Mouse (Mus musculus) limb, embryonic 13.5 days (tissue): ENCODE data around the gene Rab19. TPM values are rescaled to one million over a fixed set of nuclear protein-coding genes. Genes with fewer than 3 reads are reported as not detected.
A peak's percentile ranks its signal among the peaks of the same experiment; 100 is the strongest.
"Not testable (repeated sequence)": the region's sequence is repeated elsewhere in the genome, so short reads cannot be mapped to it uniquely, and the experiment has no call there.

Source experiments
- ATAC-seq: fragments of 200-750 bp; cut with Nextera tagmentation; 2 replicates; pipeline ENCODE4 v1.8.0; 2017; ENCODE audit warnings: low read depth, moderate number of reproducible peaks, moderate TSS enrichment; ENCODE audit not compliant: low FRiP score
- H3K27ac ChIP-seq: fragments of 300-500 bp; sonication (generic); 2 replicates; pipeline ENCODE4 v1.5.1; 2015; ENCODE audit warnings: inconsistent platforms, mild to moderate bottlenecking, moderate library complexity
- H3K27me3 ChIP-seq: fragments of 300-500 bp; sonication (generic); 2 replicates; pipeline ENCODE4 v1.6.1; 2015; ENCODE audit warnings: mild to moderate bottlenecking, inconsistent platforms
- H3K36me3 ChIP-seq: fragments of 300-500 bp; sonication (generic); 2 replicates; pipeline ENCODE4 v1.6.1; 2015; ENCODE audit warnings: inconsistent platforms, mild to moderate bottlenecking, moderate library complexity
- H3K4me1 ChIP-seq: fragments of 300-500 bp; sonication (generic); 2 replicates; pipeline ENCODE4 v1.6.1; 2015; ENCODE audit warnings: inconsistent platforms
- H3K4me2 ChIP-seq: fragments of 300-500 bp; sonication (generic); replicated peaks from 2 replicates; pipeline ENCODE4 v1.6.1; 2015; ENCODE audit warnings: inconsistent platforms, mild to moderate bottlenecking, moderate library complexity
- H3K4me3 ChIP-seq: fragments of 300-500 bp; sonication (generic); 2 replicates; pipeline ENCODE4 v1.5.1; 2015; ENCODE audit warnings: moderate library complexity, mild to moderate bottlenecking, inconsistent platforms
- H3K9ac ChIP-seq: fragments of 300-500 bp; sonication (generic); 2 replicates; pipeline ENCODE4 v1.6.1; 2015; ENCODE audit warnings: mild to moderate bottlenecking, inconsistent platforms
- H3K9me3 ChIP-seq: fragments of 300-500 bp; sonication (generic); 2 replicates; pipeline ENCODE4 v1.6.1; 2016; ENCODE audit warnings: inconsistent platforms
- WGBS: fragments of 180-500 bp; shearing (Covaris S2); methylation state at CpG from one replicate; pipeline ENCODE4 v1.1.7; 2015; 5-methylcytosine and 5-hydroxymethylcytosine counted together
- polyA plus RNA-seq: library from polyadenylated mRNA; unstranded; fragments of >200 nt; fragmentation: Nextera tagmentation; extraction: Ambion mirVana; gene quantifications from 2 replicates; pipeline ENCODE4 v1.2.1, GENCODE M21; 2015

The Rab19 gene
- polyA plus RNA-seq, 1 experiment from 2014 or later: 0.47 TPM

DNA sequence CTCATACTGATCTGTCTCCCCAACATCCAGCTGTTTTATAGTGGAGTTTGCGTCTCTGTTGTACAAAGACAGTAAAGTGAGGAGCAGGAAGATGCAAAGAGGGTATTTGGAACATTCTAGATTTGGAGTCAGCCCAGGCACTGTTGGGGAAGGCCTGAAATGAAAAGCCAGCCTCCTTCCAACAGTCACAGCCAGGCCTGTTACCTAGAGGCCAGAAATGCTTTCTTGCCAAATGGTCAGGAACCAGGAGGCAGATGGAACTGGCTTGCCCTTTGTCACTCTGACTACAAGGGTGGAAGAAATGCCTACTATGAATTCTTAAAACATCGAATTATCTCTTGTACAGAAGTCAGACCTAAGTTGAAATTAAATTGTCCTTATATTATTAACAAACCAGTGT, 9.0 kb downstream of the Rab19 start:
- ATAC-seq: no peak
- Histone ChIP-seq H3K4me1 (no peaks in the 10 kb centered on the region), H3K9me3 (no peaks in the 10 kb centered on the region), H3K4me2 (no peak overlapping the region), H3K4me3 (no peak overlapping the region), H3K27ac (no peak overlapping the region), H3K9ac (no peak overlapping the region), H3K36me3 (no peaks in the 10 kb centered on the region), H3K27me3 (no peaks in the 10 kb centered on the region)
- WGBS: 87% methylated on average over 2 of the region's 2 CpGs

GRCm38 (mm10) chr6:39395471-39395870, 14.5 kb downstream of the Rab19 start:
- ATAC-seq: no peak
- Histone ChIP-seq H3K4me1 (no peaks in the 10 kb centered on the region), H3K9me3 (no peaks in the 10 kb centered on the region), H3K9ac (no peak overlapping the region), H3K27ac (no peak overlapping the region), H3K27me3 (no peaks in the 10 kb centered on the region), H3K36me3 (peaks cover 24% of the 10 kb centered on the region), H3K4me3 (no peak overlapping the region), H3K4me2 (no peak overlapping the region)
- WGBS: 70% methylated on average over 4 of the region's 4 CpGs

DNA sequence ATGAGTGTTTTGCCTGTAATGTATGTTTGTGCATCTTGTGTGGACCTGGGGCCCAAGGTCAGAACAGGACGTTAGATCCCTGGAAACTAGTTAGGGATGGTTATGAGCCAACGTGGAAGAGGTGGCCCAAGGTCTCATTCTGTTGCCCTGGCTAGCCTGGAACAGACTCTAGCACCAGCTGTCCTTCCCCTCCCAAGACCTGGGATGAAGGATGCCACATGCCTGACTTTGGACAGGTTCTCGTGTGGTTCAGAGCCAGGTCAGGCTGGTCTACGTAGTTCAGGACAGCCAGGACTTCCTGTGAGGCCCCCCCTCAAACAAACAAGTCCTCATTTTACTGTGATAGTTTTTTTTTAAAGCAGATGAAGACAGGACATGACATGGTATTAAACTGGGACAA, 14.9 kb downstream of the Rab19 start:
- no peak for ATAC-seq
- WGBS: 83% methylated on average over 4 of the region's 4 CpGs
- H3K27ac ChIP-seq: no peak overlapping the region

DNA sequence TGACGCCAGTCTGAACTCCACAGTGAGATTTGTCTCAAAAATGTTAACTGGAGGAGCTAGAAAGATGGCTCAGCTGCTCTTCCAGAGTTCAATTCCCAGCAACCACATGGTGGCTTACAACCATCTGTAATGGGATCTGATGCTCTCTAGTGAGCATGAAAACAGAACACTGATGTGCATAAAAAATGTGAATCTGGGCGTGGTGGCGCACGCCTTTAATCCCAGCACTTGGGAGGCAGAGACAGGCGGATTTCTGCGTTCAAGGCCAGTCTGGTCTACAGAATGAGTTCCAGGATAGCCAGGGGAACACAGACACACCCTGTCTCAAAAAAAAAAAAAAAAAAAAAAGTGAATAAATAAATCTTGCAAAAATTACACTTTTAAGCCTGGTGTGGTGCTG, 16.1 kb downstream of the Rab19 start:
- WGBS: 93% methylated on average over 6 of the region's 6 CpGs
- H3K27me3 ChIP-seq: no peaks in the 10 kb centered on the region
- H3K27ac ChIP-seq: no peak overlapping the region
- no peak for ATAC-seq
- no peak overlapping the region for H3K4me2 ChIP-seq
- H3K4me3 ChIP-seq: no peak overlapping the region
- H3K9ac ChIP-seq: no peak overlapping the region
- peaks cover 32% of the 10 kb centered on the region for H3K36me3 ChIP-seq
- no peaks in the 10 kb centered on the region for H3K4me1 ChIP-seq
- H3K9me3 ChIP-seq: no peaks in the 10 kb centered on the region

More for the DNA sequence above, 14.9 kb downstream of the Rab19 start:
- Histone ChIP-seq H3K9ac (no peak overlapping the region), H3K4me2 (no peak overlapping the region), H3K4me3 (no peak overlapping the region), H3K9me3 (no peaks in the 10 kb centered on the region), H3K36me3 (peaks cover 25% of the 10 kb centered on the region), H3K27me3 (no peaks in the 10 kb centered on the region), H3K4me1 (no peaks in the 10 kb centered on the region)

GRCm38 (mm10) chr6:39398342-39398741, 17.4 kb downstream of the Rab19 start:
- WGBS: 81% methylated on average over 9 of the region's 9 CpGs

DNA sequence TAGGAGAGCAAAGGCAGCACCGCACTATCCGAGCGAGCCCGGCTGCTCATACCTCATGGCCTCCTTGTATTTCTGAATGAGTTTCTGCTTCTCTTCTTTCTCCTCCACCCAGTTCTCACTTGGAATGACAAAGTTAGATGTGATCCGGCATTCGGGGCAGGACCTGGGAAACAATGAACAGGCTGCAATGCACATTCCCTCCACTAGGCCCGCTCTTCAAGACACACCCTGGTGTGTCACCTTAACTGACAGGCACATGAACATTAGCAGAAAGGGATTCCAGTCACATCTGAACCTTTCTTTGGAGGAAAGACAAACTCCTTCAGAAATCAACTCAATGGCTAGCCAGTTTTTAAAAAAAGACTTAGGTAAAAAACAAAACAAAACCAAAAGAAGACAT, 19.4 kb downstream of the Rab19 start:
- no peaks in the 10 kb centered on the region for H3K27me3 ChIP-seq
- H3K27ac ChIP-seq: no peak overlapping the region
- no peak overlapping the region for H3K4me3 ChIP-seq
- no peak overlapping the region for H3K9ac ChIP-seq
- peaks cover 48% of the 10 kb centered on the region for H3K36me3 ChIP-seq
- no peaks in the 10 kb centered on the region for H3K4me1 ChIP-seq
- ATAC-seq: no peak
- no peaks in the 10 kb centered on the region for H3K9me3 ChIP-seq
- H3K4me2 ChIP-seq: no peak overlapping the region
- 73% methylated on average over 7 of the region's 7 CpGs for WGBS

More at GRCm38 (mm10) chr6:39398342-39398741, 17.4 kb downstream of the Rab19 start:
- Histone ChIP-seq H3K4me3 (no peak overlapping the region), H3K9me3 (no peaks in the 10 kb centered on the region), H3K27me3 (no peaks in the 10 kb centered on the region), H3K4me1 (no peaks in the 10 kb centered on the region), H3K9ac (no peak overlapping the region), H3K4me2 (no peak overlapping the region), H3K36me3 (peaks cover 32% of the 10 kb centered on the region), H3K27ac (no peak overlapping the region)
- ATAC-seq: no peak

GRCm38 (mm10) chr6:39403136-39403535, 22.2 kb downstream of the Rab19 start:
- Histone ChIP-seq H3K4me3 (no peak overlapping the region), H3K9ac (no peak overlapping the region), H3K4me2 (no peak overlapping the region), H3K27me3 (no peaks in the 10 kb centered on the region), H3K36me3 (peaks cover 50% of the 10 kb centered on the region), H3K27ac (no peak overlapping the region), H3K9me3 (no peaks in the 10 kb centered on the region), H3K4me1 (no peaks in the 10 kb centered on the region)
- no peak for ATAC-seq
- 59% methylated on average over 2 of the region's 2 CpGs for WGBS

- Histone ChIP-seq H3K4me2 (no peak overlapping the region), H3K4me3 (no peak overlapping the region), H3K9me3 (no peaks in the 10 kb centered on the region), H3K27me3 (no peaks in the 10 kb centered on the region), H3K36me3 (peaks cover 29% of the 10 kb centered on the region), H3K9ac (no peak overlapping the region), H3K27ac (no peak overlapping the region), H3K4me1 (no peaks in the 10 kb centered on the region)
- 93% methylated on average over 5 of the region's 5 CpGs for WGBS
- ATAC-seq: no peak
Observed at GRCm38 (mm10) chr6:39406480-39406879, 25.5 kb downstream of the Rab19 start.

DNA sequence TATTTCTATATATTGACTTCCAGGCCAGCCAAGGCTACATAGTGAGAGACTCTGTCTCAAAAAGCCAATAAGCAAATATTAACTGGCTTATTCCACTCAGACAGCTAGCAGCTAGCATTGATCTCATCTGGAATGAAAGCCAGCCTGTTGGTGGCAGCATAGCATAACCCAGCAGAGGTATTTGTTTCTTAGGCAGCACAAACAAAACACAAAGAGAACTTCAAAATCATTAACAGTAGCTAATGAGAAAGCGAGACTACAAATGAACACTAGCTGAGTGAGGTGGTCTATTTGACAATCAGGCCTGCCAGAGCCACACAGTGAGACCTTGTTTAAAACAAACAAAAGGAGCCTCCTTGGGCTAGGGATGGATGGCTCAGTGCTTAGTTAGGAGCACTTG, 33.1 kb downstream of the Rab19 start:
- Histone ChIP-seq H3K9ac (no peak overlapping the region), H3K4me1 (peaks cover 5% of the 10 kb centered on the region), H3K36me3 (peaks cover 1% of the 10 kb centered on the region; the same call in 1 of the 2 replicates), H3K27me3 (peaks cover 22% of the 10 kb centered on the region), H3K27ac (no peak overlapping the region), H3K9me3 (no peaks in the 10 kb centered on the region; the same call in 1 of the 2 replicates), H3K4me3 (no peak overlapping the region), H3K4me2 (no peak overlapping the region)
- ATAC-seq: no peak
- WGBS: 87% methylated on average over 1 of the region's 1 CpGs

DNA sequence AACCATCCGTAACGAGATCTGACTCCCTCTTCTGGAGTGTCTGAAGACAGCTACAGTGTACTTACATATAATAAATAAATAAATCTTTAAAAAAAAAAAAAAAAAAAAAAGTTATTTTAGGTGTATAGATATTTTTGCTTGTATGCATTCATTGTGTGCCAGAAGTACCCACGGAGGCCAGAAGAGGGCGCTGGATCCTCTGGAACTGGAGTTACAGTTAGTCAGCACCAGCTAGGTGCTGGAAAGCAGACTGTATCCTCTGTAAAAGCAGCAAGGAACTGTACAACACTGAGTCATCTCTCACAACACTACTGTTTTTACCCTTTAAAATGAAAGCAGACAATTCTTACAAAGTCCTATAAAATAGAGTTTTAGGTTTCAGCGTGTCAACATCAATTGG, 34.8 kb downstream of the Rab19 start:
- Histone ChIP-seq H3K4me1 (peaks cover 5% of the 10 kb centered on the region), H3K9me3 (no peaks in the 10 kb centered on the region; the same call in 1 of the 2 replicates), H3K4me2 (no peak overlapping the region), H3K9ac (no peak overlapping the region), H3K36me3 (no peaks in the 10 kb centered on the region), H3K4me3 (no peak overlapping the region), H3K27ac (no peak overlapping the region), H3K27me3 (peaks cover 25% of the 10 kb centered on the region)
- 39% methylated on average over 3 of the region's 5 CpGs for WGBS
- ATAC-seq: no peak

DNA sequence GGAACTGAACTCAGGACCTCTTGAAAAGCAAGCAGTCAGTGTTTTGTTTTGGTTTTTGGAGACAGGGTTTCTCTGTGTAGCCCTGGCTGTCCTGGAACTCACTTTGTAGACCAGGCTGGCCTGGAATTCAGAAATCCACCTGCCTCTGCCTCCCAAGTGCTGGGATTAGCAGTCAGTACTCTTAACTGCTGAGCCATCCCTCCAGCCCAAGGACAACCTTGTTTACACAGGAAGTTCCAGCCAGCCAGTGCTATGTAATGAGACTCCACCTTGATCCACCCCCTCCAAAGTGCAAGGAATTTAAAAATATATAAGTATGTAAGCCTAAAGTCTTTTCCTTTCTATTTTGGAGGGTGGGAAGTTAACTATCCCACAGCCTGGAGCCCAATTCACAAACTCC, 35.7 kb downstream of the Rab19 start:
- H3K9me3 ChIP-seq, H3K36me3 ChIP-seq, H3K4me2 ChIP-seq, H3K27ac ChIP-seq, H3K4me1 ChIP-seq, H3K4me3 ChIP-seq, ATAC-seq, H3K9ac ChIP-seq: not testable (repeated sequence)
- H3K27me3 ChIP-seq: peaks cover 30% of the 10 kb centered on the region

DNA sequence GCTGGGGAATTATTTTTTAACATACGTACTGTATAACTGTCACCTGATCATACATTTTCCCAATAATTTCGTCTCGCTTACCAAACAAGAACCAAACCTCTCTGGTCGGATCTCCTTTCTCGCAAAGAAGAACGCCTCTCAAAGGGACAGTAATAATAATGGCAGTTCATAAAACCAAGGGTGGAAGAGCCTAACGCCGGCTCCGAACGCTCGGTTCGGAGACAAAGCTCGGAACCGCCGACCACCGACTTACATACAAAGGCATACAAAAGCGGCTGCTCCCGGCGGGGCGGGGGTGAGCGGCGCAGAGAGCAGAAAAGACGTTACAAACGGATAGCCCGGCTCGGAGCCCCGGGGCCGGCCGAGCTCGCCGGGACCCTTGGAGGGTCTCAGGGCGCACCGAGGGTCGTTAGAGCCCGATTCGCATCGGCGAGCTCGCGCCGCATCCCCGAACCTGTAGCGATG, 38.4 kb downstream of the Rab19 start:
- Histone ChIP-seq H3K27ac (0 out of 2 replicates have a peak overlapping the region, but pooled peaks have one; percentile 61), H3K9ac (peak overlapping the region; percentile 77), H3K36me3 (no peaks in the 10 kb centered on the region), H3K4me1 (peaks cover 5% of the 10 kb centered on the region), H3K27me3 (peaks cover 38% of the 10 kb centered on the region), H3K4me3 (peak overlapping the region; percentile 94), H3K9me3 (no peaks in the 10 kb centered on the region; the same call in 1 of the 2 replicates), H3K4me2 (peak overlapping the region; percentile 65)
- under 1% methylated on average over 43 of the region's 43 CpGs for WGBS
- ATAC-seq: no peak; the same call in 1 of the 2 replicates
